Mouse (Mus musculus): ENCODE measurements around the gene Tnrc18.
"Not testable (repeated sequence)": the region's sequence is repeated elsewhere in the genome, so short reads cannot be mapped to it uniquely, and the experiment has no call there.

Gene Tnrc18

DNA sequence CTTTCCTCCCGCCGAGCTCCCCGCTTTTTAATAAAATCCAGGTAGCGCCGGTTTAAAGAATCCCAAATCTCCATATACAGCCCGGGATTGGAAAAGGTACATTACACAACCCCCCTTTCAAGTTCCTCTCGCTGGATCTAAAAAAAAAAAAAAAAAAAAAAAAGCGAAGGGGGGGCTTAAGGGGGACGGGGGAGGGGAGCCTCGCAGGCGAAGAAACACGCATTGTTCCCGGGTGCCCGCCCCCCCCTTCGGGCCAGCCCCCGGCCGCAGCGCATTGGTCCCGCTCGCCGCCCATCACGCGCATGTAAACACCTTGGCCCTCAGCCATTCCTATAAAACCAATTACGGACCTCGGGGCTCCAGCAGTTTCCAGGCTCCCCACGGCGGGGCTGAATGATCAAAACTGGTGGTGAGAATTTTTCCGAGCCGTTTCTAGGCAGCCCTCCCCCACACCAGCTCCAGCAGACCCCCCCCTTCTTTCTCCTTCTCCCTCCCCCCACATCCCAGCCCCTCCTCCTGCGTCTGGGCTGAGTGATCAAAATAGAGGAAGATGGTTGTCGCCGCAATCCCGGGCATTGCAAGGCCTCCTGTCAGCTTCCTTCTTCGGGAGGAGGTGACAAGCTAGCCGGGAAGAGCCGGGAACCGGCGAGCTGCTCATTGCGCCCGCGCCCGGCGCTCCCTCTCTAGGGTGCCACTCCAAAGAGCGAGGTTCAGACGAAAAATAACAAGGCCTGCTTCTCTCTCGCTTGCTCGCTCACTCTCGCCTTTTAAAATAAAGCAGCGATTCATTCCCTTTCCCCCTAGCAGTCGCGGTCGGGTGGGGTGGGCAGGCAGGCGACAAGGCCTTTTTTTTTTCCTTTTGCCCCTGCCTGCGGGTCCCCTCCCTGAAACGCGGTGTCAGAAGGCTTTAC is at the start of gene Tnrc18:
Tnrc18 (minus strand) TSS at position 139 of the 911 bp plus-strand sequence.
- no peak for DNase-seq (ENCODE audit: low read depth, low spot score)

DNA sequence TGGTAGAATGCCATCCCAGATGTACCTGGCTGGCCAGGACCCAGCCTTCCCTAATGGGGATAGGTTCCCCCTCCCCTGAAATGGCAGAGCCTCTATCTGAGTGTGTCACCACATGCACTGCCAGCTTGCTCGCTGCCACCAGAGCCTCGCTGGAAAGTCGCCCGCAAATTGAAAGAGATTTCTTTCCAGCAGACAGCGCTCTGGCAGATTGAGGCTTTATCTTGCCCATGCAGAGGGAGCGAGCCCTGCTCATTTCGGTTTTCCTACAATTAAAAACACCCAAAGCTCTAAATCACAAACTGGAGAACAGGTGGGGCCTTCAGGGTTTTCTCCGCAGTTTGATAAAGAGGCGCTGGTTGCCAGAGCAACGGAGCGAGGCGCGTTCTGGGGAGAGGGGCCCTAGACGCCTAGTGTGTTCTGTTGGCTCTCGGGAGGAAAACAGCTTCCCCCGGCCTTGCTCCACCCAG is 40.3 kb upstream of the Tnrc18 start:
- no peak for DNase-seq (ENCODE audit: low read depth, low spot score)

DNA sequence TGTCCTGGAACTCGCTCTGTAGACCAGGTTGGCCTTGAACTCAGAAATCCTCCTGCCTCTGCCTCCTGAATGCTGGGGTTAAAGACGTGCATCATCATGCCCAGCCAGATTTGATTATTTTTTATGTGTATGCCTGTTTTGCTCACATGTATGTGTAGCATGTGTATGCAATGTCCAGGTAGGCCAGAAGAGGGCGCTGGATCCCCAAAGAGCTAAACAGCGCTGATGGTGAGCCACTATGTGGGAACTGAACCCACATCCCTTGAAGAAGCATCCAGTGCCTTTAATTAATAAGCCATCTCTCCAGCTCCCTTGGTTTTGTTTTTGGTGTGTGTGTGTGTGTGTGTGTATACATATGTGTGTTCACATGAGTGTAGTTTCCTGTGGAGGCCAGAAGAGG is 38.9 kb upstream of the Tnrc18 start:
- no peak for DNase-seq (ENCODE audit: low read depth, low spot score)

DNA sequence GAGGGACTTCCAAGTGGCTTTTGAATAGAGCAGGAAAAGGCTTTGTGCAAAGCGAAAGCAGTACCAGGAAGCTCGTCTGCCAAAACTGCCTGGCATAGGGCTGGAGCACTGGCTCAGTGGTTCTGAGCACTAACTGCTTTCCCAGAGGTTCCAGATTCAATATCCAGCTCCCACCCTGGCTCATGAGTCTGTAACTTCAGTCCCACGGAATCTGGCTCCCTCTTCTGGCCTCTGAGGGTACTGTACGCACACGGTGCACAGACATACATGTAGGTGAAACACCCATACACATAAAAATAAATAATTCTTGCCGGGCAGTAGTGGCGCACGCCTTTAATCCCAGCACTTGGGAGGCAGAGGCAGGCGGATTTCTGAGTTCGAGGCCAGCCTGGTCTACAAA is 37.4 kb upstream of the Tnrc18 start:
- no peak for DNase-seq (ENCODE audit: low read depth, low spot score)

DNA sequence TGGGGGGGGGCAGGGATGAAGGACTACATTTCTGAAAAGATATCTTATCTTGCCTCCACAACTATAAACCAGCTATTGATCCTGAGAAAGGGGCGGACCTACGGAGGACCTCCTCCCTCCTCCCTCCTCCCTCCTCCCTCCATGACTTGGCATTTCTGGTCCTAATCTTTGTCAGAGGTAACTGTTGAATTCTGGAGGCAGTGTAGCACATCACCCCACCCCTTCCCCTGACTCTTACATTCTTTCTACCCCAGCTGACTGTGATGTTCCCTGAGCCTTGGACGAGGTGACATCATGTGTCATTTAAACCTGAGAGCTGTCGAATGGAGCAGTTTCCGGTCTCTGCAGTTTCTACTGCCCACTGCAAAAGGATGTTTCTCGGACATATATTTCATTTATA is 36.1 kb upstream of the Tnrc18 start:
- no peak for DNase-seq (ENCODE audit: low read depth, low spot score)

DNA sequence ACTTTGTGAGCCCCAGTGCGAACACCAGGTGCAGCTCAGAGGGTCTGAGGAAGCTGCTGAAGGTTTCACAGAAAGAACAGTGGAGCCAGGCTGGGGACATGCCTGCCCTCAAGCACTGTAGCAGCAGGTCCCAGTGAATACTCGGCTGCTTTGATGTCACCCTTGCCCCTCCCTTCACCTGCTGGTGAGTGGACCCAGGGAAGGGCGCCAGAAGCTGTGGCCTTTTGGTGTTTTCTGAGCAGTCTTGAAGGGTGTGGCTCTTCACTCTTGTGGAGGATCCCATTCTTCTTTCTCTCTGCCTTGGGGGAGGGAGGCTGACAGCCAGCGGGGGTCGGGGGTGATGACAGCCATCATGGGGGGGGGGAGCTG is 34.2 kb upstream of the Tnrc18 start:
- no peak for DNase-seq (ENCODE audit: low read depth, low spot score)

DNA sequence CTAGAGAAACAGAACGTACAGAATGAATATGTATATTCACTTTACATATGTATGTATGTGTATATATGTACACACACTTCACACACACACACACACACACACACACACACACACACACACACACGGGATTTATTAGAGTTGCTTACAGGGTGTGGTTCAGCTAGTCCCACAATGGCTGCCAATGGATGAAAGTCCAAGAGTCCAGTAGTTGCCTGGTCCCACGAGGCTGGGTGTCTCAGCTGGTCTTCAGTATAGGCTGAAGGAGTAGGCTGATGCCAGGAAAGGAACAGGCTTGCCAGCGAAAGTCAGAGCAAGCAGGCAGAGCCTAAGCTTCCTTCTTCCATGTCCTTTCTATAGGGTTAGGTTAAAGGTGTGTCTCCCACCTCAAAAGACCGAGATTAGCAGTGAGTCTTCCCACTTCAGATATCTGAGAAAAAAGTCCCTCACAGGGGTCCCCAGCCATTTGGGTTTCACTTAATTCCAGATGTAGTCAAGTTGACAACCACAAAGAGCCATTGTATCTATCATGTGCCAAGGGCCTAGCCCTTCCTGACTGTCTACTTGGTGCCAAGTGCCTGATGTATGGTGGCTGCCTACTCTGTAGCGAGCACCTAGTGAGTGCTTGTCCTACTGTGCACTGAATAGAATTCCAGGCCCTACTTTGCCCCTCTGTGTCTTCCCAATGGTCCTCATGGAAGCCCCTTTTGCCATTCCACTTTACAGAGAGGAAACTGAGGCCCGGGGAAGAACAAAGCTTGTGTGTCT is 33.6 kb upstream of the Tnrc18 start:
- DNase-seq (ENCODE audit: low read depth, low spot score) = no peak

DNA sequence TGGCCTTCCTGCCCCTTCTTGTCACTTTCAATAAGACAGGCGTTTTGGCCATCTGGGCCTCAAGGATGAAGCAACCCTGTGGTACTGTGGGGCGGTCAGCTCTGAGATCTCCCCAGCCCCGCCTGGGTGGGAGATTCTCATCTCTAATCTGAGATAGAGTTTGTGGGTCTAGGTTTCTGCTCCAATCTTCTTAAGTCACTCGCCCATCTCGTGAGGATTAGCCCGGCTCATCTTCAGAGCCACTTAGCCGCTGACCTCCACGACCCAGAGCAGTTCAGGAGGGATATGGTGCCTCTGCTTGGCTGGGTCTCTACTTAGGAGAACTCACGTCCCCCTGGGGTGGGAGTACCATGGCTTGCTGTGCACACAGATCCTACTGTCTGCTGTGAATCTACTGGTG is 33.0 kb upstream of the Tnrc18 start:
- DNase-seq (ENCODE audit: low read depth, low spot score) = no peak

DNA sequence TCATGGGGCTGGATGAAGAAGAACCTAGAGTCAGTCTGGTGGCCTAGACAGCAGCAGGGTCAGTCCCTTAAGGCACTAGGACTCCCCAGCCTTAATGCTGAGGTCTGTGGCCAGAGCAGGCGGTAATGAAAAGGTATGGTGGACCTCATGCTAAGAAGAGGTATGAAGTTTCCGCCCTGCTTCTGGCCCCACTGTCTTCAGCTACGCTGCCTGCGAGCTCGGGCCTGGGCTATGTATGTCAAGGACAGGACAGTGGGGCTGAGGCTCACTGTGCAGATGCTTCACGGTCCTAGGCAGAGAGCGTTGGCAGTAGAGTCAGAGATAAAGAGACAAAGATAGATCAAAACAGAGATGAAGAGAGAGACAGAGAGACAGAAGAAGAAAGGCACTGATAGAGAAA is 31.4 kb upstream of the Tnrc18 start:
- DNase-seq (ENCODE audit: low read depth, low spot score) = no peak

DNA sequence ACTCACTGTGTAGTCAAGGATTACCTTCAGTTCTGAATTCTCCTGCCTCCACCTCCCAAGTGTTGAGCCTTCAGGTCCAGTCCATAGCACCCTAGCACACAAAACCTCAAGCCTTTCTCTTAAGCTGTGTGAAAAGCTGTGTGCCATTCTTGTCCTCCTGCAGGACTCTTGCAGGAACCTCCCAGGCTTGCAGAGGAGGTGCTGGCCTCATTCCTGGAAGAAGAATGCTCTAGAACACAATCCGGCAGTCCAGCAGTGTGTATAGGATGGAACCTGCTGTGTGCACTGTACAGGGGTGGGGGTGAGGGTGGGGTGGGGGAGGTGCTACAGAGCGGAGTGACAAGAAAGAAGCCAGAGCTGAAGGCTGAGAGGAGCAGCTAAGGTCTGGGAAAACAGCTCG is 30.7 kb upstream of the Tnrc18 start:
- DNase-seq (ENCODE audit: low read depth, low spot score) = no peak

DNA sequence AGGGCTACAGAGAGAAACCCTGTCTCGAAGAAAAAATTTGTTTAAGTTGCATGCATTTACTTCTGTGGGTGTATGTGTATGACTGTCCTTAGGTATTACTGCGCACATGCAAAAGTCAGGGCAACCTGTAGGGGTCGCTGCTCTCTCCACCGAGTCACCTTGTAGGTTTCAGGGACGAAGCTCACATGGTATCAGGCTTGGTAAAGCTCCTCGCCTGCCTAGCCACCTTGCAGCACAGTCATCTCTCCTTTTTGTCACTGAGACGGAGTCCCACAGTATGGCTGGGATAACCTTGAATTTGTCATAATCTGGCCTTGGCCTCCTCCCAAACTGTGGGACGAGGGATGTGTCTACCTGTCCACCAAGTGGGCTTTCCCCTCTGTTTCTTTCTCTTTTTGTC is 27.0 kb upstream of the Tnrc18 start:
- DNase-seq (ENCODE audit: low read depth, low spot score) = no peak

DNA sequence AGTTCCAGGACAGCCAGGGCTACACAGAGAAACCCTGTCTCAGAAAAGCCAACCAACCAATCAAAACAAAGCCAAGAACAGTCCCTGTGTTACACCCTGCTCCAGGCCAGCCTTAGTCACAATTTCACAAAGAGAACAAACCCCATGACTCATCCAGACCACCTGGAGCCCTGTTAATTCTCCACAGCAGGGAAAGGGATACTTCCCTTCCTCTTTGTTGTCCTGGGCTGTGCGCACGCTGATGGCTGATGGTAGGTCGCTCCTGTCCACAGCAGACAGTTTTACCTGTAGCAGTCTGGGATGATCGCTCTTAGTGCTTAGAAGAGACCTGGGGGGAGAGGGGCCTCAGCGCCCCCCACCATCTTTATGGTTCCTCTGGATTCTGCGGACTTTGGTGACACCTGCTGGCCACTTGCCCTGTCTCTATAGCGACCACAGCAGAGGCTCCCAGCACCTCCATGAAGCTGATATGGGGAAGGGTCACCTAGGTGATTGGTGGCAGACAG is 24.7 kb upstream of the Tnrc18 start:
- no peak for DNase-seq (ENCODE audit: low read depth, low spot score)

DNA sequence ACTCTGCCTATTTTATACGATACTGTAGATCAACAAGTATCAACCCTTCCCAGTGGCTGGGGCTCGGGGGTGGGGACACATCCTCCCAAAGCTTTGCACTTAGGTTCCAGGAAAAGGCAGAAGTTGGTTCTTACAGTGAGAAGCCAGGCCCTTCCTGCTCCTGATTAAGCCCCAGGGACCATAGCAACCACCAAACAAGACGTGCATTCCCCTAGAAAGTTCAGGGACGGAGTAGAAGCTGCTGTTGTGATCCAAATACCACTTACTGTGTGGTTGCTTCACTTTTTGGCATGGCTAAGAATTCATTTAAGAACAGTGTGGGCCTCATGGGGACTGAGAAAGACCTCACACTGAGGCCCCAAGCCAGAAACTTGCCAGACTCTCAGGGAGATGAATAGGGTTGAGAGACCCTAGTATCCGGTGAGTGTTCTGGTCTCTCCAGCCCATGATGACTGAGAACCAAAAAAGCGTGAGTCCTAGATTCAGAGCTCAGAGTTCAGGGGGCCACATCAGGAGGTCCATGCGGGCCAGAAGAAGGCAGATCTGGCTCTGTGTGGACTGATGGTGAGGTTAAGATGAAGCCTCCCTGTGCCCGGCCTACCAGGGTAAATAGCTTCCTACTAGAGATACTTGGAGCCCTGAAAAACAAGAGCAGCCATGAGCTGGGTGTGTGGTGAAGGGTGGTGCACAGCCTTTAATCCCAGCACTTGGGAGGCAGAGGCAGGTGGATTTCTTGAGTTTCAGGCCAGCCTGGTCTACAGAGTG is 24.1 kb upstream of the Tnrc18 start:
- DNase-seq (ENCODE audit: low read depth, low spot score) = no peak

DNA sequence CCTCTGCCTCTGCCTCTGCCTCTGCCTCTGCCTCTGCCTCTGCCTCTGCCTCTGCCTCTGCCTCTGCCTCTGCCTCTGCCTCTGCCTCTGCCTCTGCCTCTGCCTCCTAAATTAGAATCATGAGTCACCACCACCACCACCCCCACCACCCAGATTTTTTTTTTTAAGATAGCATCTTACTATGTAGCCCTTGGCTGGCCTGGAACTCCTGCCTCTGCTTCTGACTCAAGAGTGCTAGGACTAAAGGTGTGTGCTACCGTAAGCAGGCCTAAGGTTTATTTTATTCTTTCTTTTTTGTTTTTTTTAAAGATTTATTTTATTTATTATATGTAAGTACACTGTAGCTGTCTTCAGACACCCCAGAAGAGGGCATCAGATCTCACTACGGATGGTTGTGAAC is 20.0 kb upstream of the Tnrc18 start:
- DNase-seq (ENCODE audit: low read depth, low spot score) = not testable (repeated sequence)

DNA sequence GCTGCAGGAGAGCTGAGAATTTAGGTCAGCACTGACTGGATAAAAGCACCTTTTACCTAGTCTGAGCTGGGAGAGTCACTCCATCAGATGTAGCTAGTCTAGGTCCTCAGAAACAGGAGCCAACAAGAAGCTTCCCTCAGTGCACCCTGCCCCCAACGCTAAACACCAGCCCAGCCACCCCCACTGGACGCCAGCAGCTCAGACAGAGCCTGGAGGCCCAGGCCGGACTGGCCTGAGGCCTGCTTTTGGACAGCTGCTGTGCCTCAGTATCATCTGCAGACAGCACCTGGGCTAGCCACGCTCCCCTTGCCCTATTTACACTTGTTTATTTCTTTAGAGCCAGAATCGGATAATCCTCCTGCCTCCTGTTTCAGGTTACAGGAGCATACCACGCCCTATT is 19.4 kb upstream of the Tnrc18 start:
- DNase-seq (ENCODE audit: low read depth, low spot score) = no peak

DNA sequence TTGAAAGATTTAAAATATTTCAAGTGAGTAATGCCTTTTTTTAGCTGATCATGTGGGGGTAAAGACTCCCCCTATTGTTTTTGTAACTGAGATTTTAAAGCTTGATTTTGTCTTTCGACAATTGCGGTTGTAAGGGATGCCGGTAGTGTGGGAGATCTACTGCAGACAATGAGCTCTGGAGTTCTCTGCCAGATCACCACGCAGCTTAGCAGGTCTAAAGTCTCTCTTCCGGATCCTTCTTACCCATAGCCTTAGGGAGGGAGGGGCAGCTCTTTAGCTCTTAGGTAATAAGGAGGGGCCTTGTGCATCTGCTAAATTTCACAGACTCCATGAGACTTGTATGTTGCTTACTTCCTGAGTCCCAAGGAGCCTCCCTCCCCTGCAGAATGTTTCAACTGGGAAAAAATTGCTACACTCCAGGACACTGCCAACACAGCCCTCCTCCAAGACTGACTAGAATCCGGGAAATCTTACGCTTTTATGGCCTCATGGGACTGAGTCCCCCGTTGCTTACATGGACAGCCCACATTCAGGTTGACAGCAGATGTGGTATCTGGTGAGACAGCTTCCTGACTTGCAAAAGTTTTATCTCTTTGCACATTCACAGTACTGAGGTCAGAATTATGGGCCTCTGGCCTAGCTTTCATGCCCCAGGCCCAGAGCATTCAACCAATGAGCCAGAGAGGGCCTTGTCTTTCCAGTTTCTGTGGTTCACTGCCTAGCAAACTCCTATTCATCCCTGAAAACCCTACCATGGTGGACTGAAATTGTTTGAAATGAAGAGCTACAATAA is 16.4 kb upstream of the Tnrc18 start:
- no peak for DNase-seq (ENCODE audit: low read depth, low spot score)

DNA sequence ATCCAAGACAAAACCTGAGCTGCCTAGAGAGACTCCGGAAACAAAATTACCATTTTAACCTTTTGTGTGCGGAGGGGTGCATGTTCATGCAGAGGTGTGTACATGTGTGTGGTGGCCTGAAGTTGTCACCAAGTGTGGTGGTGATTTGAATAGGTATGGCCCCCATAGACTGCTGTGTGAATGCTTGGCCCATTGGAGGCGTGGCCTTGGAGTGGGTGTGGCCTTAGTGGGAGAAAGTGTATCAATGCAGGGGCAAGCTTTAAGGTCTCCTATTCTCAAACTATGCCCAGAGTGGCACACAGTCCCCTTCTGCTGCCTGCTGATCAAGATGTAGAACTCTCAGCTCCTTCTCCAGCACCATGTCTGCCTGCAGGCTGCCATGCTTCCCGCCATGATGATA is 8.7 kb upstream of the Tnrc18 start:
- no peak for DNase-seq (ENCODE audit: low read depth, low spot score)

DNA sequence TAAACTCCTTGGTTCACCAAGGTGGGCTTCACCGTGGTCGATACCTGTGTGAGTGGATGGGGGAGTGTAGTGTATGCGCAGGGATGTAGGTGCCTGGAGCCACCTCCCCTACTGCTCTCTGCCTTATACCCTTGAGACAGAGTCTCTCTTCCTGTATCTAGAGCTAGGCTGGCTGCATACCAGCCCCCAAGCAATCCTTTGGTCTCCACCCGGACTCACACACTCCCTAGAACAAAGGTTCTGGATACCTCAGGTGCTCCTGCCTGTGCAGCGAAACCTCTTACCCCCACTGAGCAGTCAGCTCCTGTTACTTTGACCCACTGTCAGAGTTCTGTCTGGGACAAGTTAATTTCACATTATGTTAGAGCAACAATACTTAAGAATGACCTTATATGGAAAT is 8.2 kb upstream of the Tnrc18 start:
- no peak for DNase-seq (ENCODE audit: low read depth, low spot score)

DNA sequence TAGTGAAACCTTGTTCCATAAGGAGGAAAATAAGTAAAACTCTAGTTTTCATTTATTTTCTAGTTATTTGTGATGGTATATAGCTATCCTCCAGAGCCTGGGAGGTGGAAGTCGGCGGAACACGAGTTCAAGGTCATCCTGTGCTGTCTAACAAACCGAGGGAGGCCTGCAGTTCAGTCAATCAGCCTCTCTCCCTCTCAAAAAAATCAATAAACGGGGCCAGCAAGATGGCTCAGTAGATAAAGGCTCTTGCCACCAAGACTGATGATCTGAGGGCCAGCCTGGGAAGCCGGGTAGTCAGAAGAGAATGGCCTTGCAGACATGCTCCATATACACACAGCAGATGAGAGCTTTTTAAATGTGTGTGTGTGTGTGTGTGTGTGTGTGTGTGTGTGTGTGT is 6.6 kb upstream of the Tnrc18 start:
- DNase-seq (ENCODE audit: low read depth, low spot score) = no peak

DNA sequence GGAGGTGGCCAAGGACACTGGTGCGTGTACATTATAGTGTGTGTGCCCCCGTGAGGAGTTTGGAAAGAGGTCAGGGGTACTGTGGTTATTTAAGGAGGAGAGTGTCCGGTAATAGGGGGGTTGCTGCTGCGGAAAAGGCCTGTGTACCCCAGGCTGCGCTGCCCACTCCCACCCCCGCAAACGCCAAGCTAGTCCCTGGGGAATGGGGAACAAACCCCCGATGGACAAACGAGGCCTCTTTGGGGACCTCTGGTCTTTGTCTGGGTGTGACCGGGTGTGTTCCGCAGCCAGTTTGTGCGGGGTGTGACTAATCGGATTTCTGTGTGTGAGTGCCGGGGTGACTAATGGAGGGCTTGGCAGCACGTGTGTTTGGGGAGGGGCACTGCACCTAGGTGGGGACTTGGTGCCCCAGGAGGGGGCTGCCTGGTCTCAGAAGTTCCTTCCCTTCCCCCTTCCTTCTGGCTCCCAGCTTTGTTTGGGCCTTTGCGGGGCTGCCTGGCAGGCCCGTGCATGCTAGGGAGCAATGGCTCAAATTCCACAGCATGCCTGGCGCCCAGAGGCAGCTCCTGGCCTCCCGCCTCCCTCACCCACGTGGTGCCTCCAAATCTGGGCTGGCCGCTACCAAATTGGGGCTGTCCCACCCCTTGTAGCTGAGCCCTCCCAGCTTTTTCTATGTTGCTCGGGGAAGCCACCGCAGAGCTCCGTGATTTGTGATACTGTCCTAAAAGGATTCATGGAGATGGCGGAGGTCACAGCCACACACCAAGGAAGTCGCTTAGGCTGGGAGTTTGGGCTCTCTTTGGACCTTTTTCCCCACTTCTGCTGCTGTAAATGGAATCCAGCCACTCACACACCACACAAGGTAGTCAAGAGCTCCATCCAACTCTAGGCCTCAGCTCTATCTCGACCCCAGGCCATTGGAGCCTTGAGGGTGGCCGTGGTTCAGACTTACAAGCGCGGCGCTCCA is 5.9 kb upstream of the Tnrc18 start:
- DNase-seq (ENCODE audit: low read depth, low spot score) = no peak

Data from c-Kit-negative CD71-positive TER-119-positive erythroid progenitor cells, embryonic 14.5 days (primary cell).